Mouse (Mus musculus) CD8-positive naive resting alpha-beta T cell, adult 2 months (primary cell): ENCODE data around the gene Cep78.

Experiments used
- DNase-seq, 2 experiments: peaks; one replicate each; pipeline ENCODE4 v3.0.0; 2022; ENCODE audit warnings: low read depth in 2 of 2, low spot score in 2 of 2

The Cep78 gene

GRCm38 (mm10) chr19:15984449-15985171 is at the start of gene Cep78:
TSS of gene Cep78 (minus strand) at chr19:15984989.
- DNase-seq, result peak; percentile 86

GRCm38 (mm10) chr19:16031276-16031675 is 46.5 kb upstream of the Cep78 start:
- no peak for DNase-seq

- DNase-seq, result peak; percentile 4 to 26
These were observed 44.5 kb upstream of the Cep78 start for GRCm38 (mm10) chr19:16029253-16029771.

DNA sequence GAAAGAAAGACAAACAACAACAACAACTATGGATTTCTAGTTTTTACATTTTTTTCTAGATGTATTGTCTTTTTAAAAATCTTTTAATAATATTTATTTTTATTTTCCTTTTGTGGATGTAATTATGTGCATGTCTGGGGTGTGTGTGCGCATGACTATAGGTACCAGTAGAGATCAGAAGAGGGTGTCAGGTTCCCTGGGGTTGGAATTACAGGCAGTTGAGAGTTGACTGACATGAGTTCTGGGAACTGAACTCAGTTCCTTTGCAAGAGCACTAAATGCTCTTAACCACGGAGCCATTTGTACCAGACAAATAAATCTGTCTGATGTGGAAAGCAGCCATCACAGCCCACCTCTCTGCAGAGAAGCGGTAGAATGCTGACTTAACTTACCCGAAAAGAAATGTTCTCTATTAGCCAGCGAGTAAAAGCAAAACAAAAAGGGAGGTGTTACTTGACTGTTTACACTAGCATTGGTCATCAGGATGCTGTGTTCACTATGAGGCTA is 44.0 kb upstream of the Cep78 start:
- no peak for DNase-seq

- no peak for DNase-seq
These were observed 43.3 kb upstream of the Cep78 start for GRCm38 (mm10) chr19:16027876-16028670.

GRCm38 (mm10) chr19:16026276-16026675 is 41.5 kb upstream of the Cep78 start:
- DNase-seq, result no peak

- DNase-seq, result no peak
These were observed 37.4 kb upstream of the Cep78 start for GRCm38 (mm10) chr19:16022178-16022577.

DNA sequence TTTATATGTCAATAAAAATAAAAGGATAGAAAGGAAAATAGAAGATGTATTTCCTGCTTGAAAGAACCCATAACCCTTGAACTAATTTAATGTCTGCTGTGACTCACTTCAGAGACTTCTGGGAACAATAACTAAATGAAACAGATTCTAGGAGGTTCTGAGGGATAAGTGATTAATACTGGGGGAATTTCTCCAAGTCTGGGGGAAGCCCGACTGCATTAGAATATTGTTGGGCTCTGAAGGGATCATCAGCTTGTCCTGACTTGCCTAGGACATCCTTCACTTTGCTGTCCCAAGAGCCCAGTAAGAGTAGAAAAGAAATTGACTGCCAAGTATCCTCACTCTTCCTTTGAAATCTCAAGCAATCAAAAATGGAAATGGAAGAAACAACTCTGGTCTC is 31.4 kb upstream of the Cep78 start:
- DNase-seq, result no peak

DNA sequence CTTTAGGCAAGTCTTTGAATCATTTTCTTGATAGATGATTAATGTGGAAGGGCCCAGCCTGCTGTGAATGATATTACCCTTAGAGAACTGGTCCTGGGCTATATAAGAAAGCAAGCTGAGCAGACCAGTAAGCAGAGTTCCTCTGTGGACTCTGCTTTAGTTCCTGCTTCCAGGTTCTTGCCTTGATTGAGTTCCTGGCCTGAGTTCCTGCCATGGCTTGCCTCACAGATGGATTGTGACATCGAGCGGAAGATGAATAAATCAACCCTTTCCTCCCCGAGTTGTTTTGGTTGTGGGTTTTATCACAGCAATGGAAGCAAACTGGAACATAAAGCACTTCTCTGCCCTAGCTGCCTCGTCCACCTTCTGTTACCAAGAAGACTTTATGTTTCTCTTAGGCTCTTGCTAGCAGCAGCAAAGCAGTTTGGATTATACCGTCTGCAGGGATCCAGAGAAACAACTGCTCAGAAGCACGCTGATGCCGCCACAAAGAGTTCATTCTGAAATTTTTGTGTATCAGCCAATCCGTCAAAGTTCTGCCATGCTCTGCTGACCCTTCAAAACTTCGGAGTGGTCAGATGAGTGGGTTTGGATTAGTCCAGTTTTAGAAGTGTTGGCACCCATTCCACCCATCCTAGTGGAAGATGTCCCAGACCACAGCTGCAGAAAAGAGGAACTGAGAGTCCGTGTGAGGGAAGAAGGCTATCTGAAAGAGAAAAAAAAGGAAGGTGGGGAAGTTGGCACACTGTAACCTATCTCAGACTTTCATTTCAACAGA is 30.6 kb upstream of the Cep78 start:
- DNase-seq, result no peak

- no peak for DNase-seq
These were observed 25.1 kb upstream of the Cep78 start for GRCm38 (mm10) chr19:16009746-16010337.

DNA sequence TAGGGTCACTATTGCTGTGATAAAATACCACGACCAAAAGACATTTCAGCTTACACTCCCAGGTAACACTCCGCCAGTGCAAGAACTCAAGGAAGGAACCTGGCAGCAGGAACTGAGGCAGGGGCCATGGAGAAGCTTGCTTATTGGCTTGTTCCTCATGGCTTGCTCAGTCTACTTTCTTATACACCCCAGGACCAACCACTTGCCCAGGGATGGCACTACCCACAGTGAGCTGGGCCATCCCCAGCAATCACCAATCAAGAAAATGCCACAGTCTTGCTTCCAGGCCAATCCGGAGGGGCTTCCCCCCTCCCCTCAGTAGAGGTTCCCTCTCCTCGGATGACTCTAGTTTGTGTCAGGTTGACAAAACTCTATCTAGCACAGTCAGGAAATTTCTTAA is 24.3 kb upstream of the Cep78 start:
- DNase-seq, result no peak

GRCm38 (mm10) chr19:16007131-16007530 is 22.3 kb upstream of the Cep78 start:
- no peak for DNase-seq

DNA sequence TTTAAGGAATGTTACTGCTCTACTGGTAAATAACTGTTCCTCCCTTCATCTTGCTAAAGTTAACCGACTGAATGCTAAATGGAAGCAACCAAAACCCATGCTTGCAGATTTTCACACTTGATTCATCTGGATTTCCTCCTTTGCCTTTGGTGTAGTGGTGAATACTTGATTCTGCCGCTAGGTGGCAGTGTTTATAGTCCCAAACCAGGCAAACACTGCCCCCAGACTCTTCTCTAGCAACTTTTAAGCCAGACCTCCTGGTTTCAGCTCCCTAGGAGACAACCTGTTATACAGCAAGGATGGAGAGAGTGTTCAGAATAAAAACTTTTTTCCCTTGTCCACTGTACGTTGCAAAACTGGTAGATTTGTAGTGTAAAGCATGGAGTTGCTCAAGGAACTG is 13.4 kb upstream of the Cep78 start:
- peak; percentile 33 to 40 for DNase-seq

- no peak for DNase-seq
These were observed 12.2 kb upstream of the Cep78 start for GRCm38 (mm10) chr19:15996901-15997564.

DNA sequence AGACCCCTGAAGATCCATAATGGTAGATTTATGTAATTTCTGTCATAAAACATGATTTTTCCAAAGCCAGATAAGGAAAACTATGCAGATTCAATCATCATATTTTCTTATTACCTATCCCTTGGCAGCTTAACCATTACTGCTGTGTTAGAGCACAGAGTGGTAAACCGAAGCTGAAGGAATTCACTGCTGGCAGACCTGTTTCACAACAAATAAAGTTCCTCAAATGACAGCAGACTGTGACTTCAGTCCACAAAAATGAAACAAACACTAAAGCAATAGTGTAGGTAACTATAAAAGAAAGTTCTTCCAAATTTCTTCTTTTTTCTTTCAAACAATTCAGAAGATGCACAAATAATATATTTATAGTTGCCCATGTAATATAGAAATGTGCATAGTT is 5.3 kb upstream of the Cep78 start:
- no peak for DNase-seq

GRCm38 (mm10) chr19:15985172-15985713 is 454 bp upstream of the Cep78 start:
- no peak for DNase-seq

- no peak for DNase-seq
These were observed 947 bp downstream of the Cep78 start for GRCm38 (mm10) chr19:15983739-15984344.

- no peak for DNase-seq
These were observed 1.7 kb downstream of the Cep78 start for GRCm38 (mm10) chr19:15982926-15983738.

GRCm38 (mm10) chr19:15981861-15982260 is 2.9 kb downstream of the Cep78 start:
- DNase-seq, result peak; percentile 42 to 59
